Mouse (Mus musculus): ENCODE measurements around the gene Ccdc63. TPM values are rescaled to one million over a fixed set of nuclear protein-coding genes. Genes with fewer than 3 reads are reported as not detected.

Gene Ccdc63
- polyA plus RNA-seq, 1 experiment from 2014 or later: not detected

- ATAC-seq (replicated peaks; ENCODE audit: low FRiP score, low TSS enrichment, low read depth): no peak
- Histone ChIP-seq H3K27me3 (replicated peaks; ENCODE audit: control insufficient read depth, insufficient read depth, low read length) (no peaks in the 10 kb centered on the region), H3K27ac (ENCODE audit: low read depth) (no peak overlapping the region), H3K4me1 (replicated peaks; ENCODE audit: control insufficient read depth, insufficient read depth, low read length) (peaks cover 18% of the 10 kb centered on the region), H3K9ac (ENCODE audit: low read length) (0 out of 2 replicates have a peak overlapping the region, but pooled peaks have one; percentile 14), H3K4me3 (ENCODE audit: low read depth, low read length) (peak overlapping the region; percentile 9; the same call in 1 of the 2 replicates), H3K4me2 (ENCODE audit: low read length) (peak overlapping the region; percentile 46), H3K9me3 (ENCODE audit: control insufficient read depth, low read length) (peaks cover 4% of the 10 kb centered on the region; the same call in 1 of the 2 replicates), H3K36me3 (ENCODE audit: control insufficient read depth, insufficient read depth, low read length) (no peaks in the 10 kb centered on the region)
- peak; percentile 80 for DNase-seq (ENCODE audit: low spot score)
- 25% methylated on average over 39 of the region's 39 CpGs for WGBS
Observed at GRCm38 (mm10) chr5:122059060-122060017, 81.3 kb downstream of the Ccdc63 start.

Other genes starting within 250 kb of the Ccdc63 start
- 13.2 and 14.6 TPM in 2 replicates for gene Cux2, start 90.7 kb downstream of the Ccdc63 start, polyA plus RNA-seq (2014; fragmentation: Nextera tagmentation; extraction: Ambion mirVana)
- gene Myl2, start 39.9 kb downstream of the Ccdc63 start, polyA plus RNA-seq (2014; fragmentation: Nextera tagmentation; extraction: Ambion mirVana): not detected in 2 replicates
- 259 and 270 TPM in 2 replicates for gene Ppp1cc, start 17.5 kb upstream of the Ccdc63 start, polyA plus RNA-seq (2014; fragmentation: Nextera tagmentation; extraction: Ambion mirVana)
- 4.7 and 6.7 TPM in 2 replicates for gene Hvcn1, start 66.0 kb upstream of the Ccdc63 start, polyA plus RNA-seq (2014; fragmentation: Nextera tagmentation; extraction: Ambion mirVana)
- gene Tctn1, start 123.6 kb upstream of the Ccdc63 start, polyA plus RNA-seq (2014; fragmentation: Nextera tagmentation; extraction: Ambion mirVana): 4.2 and 4.4 TPM in 2 replicates
- 10.2 and 10.8 TPM in 2 replicates for gene Pptc7, start 143.5 kb upstream of the Ccdc63 start, polyA plus RNA-seq (2014; fragmentation: Nextera tagmentation; extraction: Ambion mirVana)
- 10.7 and 11.3 TPM in 2 replicates for gene Rad9b, start 213.4 kb upstream of the Ccdc63 start, polyA plus RNA-seq (2014; fragmentation: Nextera tagmentation; extraction: Ambion mirVana)
- gene Vps29, start 213.5 kb upstream of the Ccdc63 start, polyA plus RNA-seq (2014; fragmentation: Nextera tagmentation; extraction: Ambion mirVana): 243 and 254 TPM in 2 replicates
- 66.5 and 67.9 TPM in 2 replicates for gene Gpn3, start 231.1 kb upstream of the Ccdc63 start, polyA plus RNA-seq (2014; fragmentation: Nextera tagmentation; extraction: Ambion mirVana)
- gene Fam216a, start 231.5 kb upstream of the Ccdc63 start, polyA plus RNA-seq (2014; fragmentation: Nextera tagmentation; extraction: Ambion mirVana): 61.2 and 68.4 TPM in 2 replicates

Data from intestine, embryonic 14.5 days (tissue).